Mouse (Mus musculus) embryonic fibroblast, embryonic 13.5 days (primary cell): ENCODE data around the gene Fnbp4.

Source experiments
- CTCF ChIP-seq: IDR thresholded peaks from 2 replicates; pipeline ENCODE4 v1.5.1; 2011; ENCODE audit warnings: mild to moderate bottlenecking, control low read depth, low read length, moderate library complexity, borderline replicate concordance; ENCODE audit not compliant: insufficient read depth
- POLR2A ChIP-seq: IDR thresholded peaks from 2 replicates; pipeline ENCODE4 v1.6.1; 2011; ENCODE audit warnings: low read depth, mild to moderate bottlenecking, control low read depth, low read length, moderate library complexity

GRCm38 (mm10) chr2:90823781-90824180 lies 78.6 kb downstream of the Fnbp4 start:
- TF ChIP-seq POLR2A (no peak), CTCF (no peak)
